20 mouse cellular contexts compared by ENCODE assay signal in genomic region chr1:61925541-61925940, GRCm38 (mm10).
DNase-seq lines count a peak whose midpoint lies in the region; ATAC-seq lines count a peak whose summit lies in the region.
"Had no signal": no experiment of that assay in that cellular context is flagged by ENCODE, and none has a peak within 500 bp of the region (broad histone marks: within the 10 kb centered on the region; RNA-seq: fewer than 3 reads in every experiment).

No protein-coding gene starts in this region.

- H3K4me2 ChIP-seq in forebrain, embryonic 14.5 days (ENCODE audit: low read length), result no peak overlapping the region
- H3K4me2 ChIP-seq in forebrain, embryonic 15.5 days (replicated peaks), result no peak overlapping the region
- no peak overlapping the region for H3K4me2 ChIP-seq in kidney, embryonic 16.5 days (replicated peaks; ENCODE audit: low read depth, low read length)
- H3K4me2 ChIP-seq in neural tube, embryonic 11.5 days (ENCODE audit: low read depth), result no peak overlapping the region
- no peak overlapping the region for H3K4me2 ChIP-seq in neural tube, embryonic 15.5 days
- H3K4me2 ChIP-seq in limb, embryonic 11.5 days (ENCODE audit: low read depth, severe bottlenecking), result no peak overlapping the region
- H3K4me2 ChIP-seq: forebrain, embryonic 13.5 days; heart, embryonic 13.5 days; kidney, embryonic 15.5 days; limb, embryonic 15.5 days; liver, embryonic 15.5 days had no signal

- no peaks in the 10 kb centered on the region for H3K27me3 ChIP-seq in forebrain, embryonic 14.5 days (replicated peaks; ENCODE audit: control insufficient read depth, insufficient read depth, low read length)
- no peaks in the 10 kb centered on the region for H3K27me3 ChIP-seq in forebrain, embryonic 15.5 days
- no peaks in the 10 kb centered on the region for H3K27me3 ChIP-seq in kidney, embryonic 16.5 days (ENCODE audit: insufficient read depth, low read length)
- no peaks in the 10 kb centered on the region for H3K27me3 ChIP-seq in neural tube, embryonic 11.5 days (ENCODE audit: control insufficient read depth, insufficient read depth, low read length)
- H3K27me3 ChIP-seq in neural tube, embryonic 15.5 days (replicated peaks), result no peaks in the 10 kb centered on the region
- H3K27me3 ChIP-seq in limb, embryonic 11.5 days (ENCODE audit: control insufficient read depth, insufficient read depth, low read length), result no peaks in the 10 kb centered on the region
- H3K27me3 ChIP-seq: CH12.LX; forebrain, embryonic 13.5 days; heart, embryonic 13.5 days; kidney, embryonic 15.5 days; limb, embryonic 15.5 days; liver, embryonic 15.5 days had no signal

- no peaks in the 10 kb centered on the region for H3K9me3 ChIP-seq in forebrain, embryonic 14.5 days (replicated peaks; ENCODE audit: control insufficient read depth, low read length)
- H3K9me3 ChIP-seq in forebrain, embryonic 15.5 days, result no peaks in the 10 kb centered on the region
- H3K9me3 ChIP-seq in kidney, embryonic 16.5 days (ENCODE audit: low read length), result no peaks in the 10 kb centered on the region
- no peaks in the 10 kb centered on the region for H3K9me3 ChIP-seq in neural tube, embryonic 11.5 days (ENCODE audit: control insufficient read depth, low read length)
- no peaks in the 10 kb centered on the region for H3K9me3 ChIP-seq in neural tube, embryonic 15.5 days (replicated peaks)
- no peaks in the 10 kb centered on the region for H3K9me3 ChIP-seq in limb, embryonic 11.5 days (ENCODE audit: control insufficient read depth, low read length)
- H3K9me3 ChIP-seq: forebrain, embryonic 13.5 days; G1E; heart, embryonic 13.5 days; kidney, embryonic 15.5 days; limb, embryonic 15.5 days; liver, embryonic 15.5 days had no signal

- H3K27ac ChIP-seq in forebrain, embryonic 14.5 days (ENCODE audit: low read depth, low read length), result no peak overlapping the region
- no peak overlapping the region for H3K27ac ChIP-seq in forebrain, embryonic 15.5 days (replicated peaks)
- H3K27ac ChIP-seq in kidney, embryonic 16.5 days (ENCODE audit: low read length), result peak overlapping the region; percentile 46; the same call in 1 of the 2 replicates
- no peak overlapping the region for H3K27ac ChIP-seq in neural tube, embryonic 11.5 days (ENCODE audit: low read depth, low read length)
- H3K27ac ChIP-seq in neural tube, embryonic 15.5 days (replicated peaks), result no peak overlapping the region
- no peak overlapping the region for H3K27ac ChIP-seq in limb, embryonic 11.5 days (replicated peaks; ENCODE audit: low read depth, low read length)
- H3K27ac ChIP-seq: forebrain, embryonic 13.5 days; heart, embryonic 13.5 days; kidney, embryonic 15.5 days; limb, embryonic 15.5 days; liver, embryonic 15.5 days had no signal

- no peaks in the 10 kb centered on the region for H3K36me3 ChIP-seq in forebrain, embryonic 14.5 days (ENCODE audit: control insufficient read depth, insufficient read depth, low read length)
- H3K36me3 ChIP-seq in forebrain, embryonic 15.5 days, result no peaks in the 10 kb centered on the region
- no peaks in the 10 kb centered on the region for H3K36me3 ChIP-seq in kidney, embryonic 16.5 days (ENCODE audit: insufficient read depth, low read length)
- H3K36me3 ChIP-seq in neural tube, embryonic 11.5 days (ENCODE audit: control insufficient read depth, insufficient read depth, low read length), result no peaks in the 10 kb centered on the region
- no peaks in the 10 kb centered on the region for H3K36me3 ChIP-seq in neural tube, embryonic 15.5 days
- H3K36me3 ChIP-seq in limb, embryonic 11.5 days (ENCODE audit: control insufficient read depth, insufficient read depth, low read length), result no peaks in the 10 kb centered on the region
- H3K36me3 ChIP-seq: G1E; heart, embryonic 13.5 days; kidney, embryonic 15.5 days; limb, embryonic 15.5 days; liver, embryonic 15.5 days had no signal

- H3K4me3 ChIP-seq in forebrain, embryonic 14.5 days (ENCODE audit: low read depth, low read length), result no peak overlapping the region
- no peak overlapping the region for H3K4me3 ChIP-seq in forebrain, embryonic 15.5 days
- no peak overlapping the region for H3K4me3 ChIP-seq in kidney, embryonic 16.5 days (ENCODE audit: low read length)
- H3K4me3 ChIP-seq in neural tube, embryonic 11.5 days (ENCODE audit: low read depth, low read length), result no peak overlapping the region
- H3K4me3 ChIP-seq in neural tube, embryonic 15.5 days (replicated peaks), result no peak overlapping the region
- H3K4me3 ChIP-seq in limb, embryonic 11.5 days (ENCODE audit: low read depth, low read length), result no peak overlapping the region
- H3K4me3 ChIP-seq: forebrain, embryonic 13.5 days; heart, embryonic 13.5 days; kidney, embryonic 15.5 days; limb, embryonic 15.5 days; liver, embryonic 15.5 days; myocyte had no signal

- H3K4me1 ChIP-seq in forebrain, embryonic 14.5 days (ENCODE audit: control insufficient read depth, insufficient read depth, low read length), result peaks cover 13% of the 10 kb centered on the region
- H3K4me1 ChIP-seq in forebrain, embryonic 15.5 days, result peaks cover 7% of the 10 kb centered on the region
- peaks cover 18% of the 10 kb centered on the region; the same call in 1 of the 2 replicates for H3K4me1 ChIP-seq in kidney, embryonic 16.5 days (ENCODE audit: insufficient read depth, low read length)
- no peaks in the 10 kb centered on the region for H3K4me1 ChIP-seq in neural tube, embryonic 11.5 days (ENCODE audit: control insufficient read depth, insufficient read depth, low read length)
- peaks cover 13% of the 10 kb centered on the region; the same call in 1 of the 2 replicates for H3K4me1 ChIP-seq in neural tube, embryonic 15.5 days
- peaks cover 13% of the 10 kb centered on the region for H3K4me1 ChIP-seq in limb, embryonic 11.5 days (ENCODE audit: control insufficient read depth, insufficient read depth, low read length)
- H3K4me1 ChIP-seq: heart, embryonic 13.5 days; liver, embryonic 15.5 days had no signal

- H3K9ac ChIP-seq in forebrain, embryonic 14.5 days (ENCODE audit: low read length), result no peak overlapping the region
- no peak overlapping the region for H3K9ac ChIP-seq in forebrain, embryonic 15.5 days (replicated peaks)
- no peak overlapping the region for H3K9ac ChIP-seq in kidney, embryonic 16.5 days (replicated peaks; ENCODE audit: low read length)
- no peak overlapping the region for H3K9ac ChIP-seq in neural tube, embryonic 11.5 days (ENCODE audit: low read length)
- H3K9ac ChIP-seq in neural tube, embryonic 15.5 days (replicated peaks), result no peak overlapping the region
- no peak overlapping the region for H3K9ac ChIP-seq in limb, embryonic 11.5 days (ENCODE audit: low read length)
- H3K9ac ChIP-seq: forebrain, embryonic 13.5 days; heart, embryonic 13.5 days; kidney, embryonic 15.5 days; limb, embryonic 15.5 days; liver, embryonic 15.5 days had no signal

- WGBS in forebrain, embryonic 14.5 days, result 65% methylated on average over 5 of the region's 5 CpGs
- WGBS in forebrain, embryonic 15.5 days, result 69% methylated on average over 5 of the region's 5 CpGs
- 66% methylated on average over 5 of the region's 5 CpGs for WGBS in kidney, embryonic 16.5 days
- 76% methylated on average over 5 of the region's 5 CpGs for WGBS in neural tube, embryonic 11.5 days
- whole genome bisulfite sequencing in neural tube, embryonic 15.5 days, result 67% methylated on average over 5 of the region's 5 CpGs
- 58% methylated on average over 5 of the region's 5 CpGs for WGBS in limb, embryonic 11.5 days

- no peak for DNase-seq in forebrain, embryonic 14.5 days (ENCODE audit: low spot score)
- no peak for DNase-seq in kidney, adult 18-20 months
- DNase-seq in neural tube, embryonic 11.5 days (ENCODE audit: low spot score), result peak; percentile 15
- peak; percentile 25 for DNase-seq in limb, embryonic 11.5 days (ENCODE audit: low spot score)
- no peak for DNase-seq in MN1 (ENCODE audit: low spot score)
- DNase-seq: B cell, adult 2 months; gastrocnemius, postnatal 10 days; kidney, postnatal 4 days had no signal

- ATAC-seq in forebrain, embryonic 14.5 days, result peak; percentile 37; the same call in 1 of the 2 replicates
- no peak for ATAC-seq in forebrain, embryonic 15.5 days (replicated peaks)
- ATAC-seq in kidney, embryonic 16.5 days (ENCODE audit: low FRiP score, low TSS enrichment), result no peak
- ATAC-seq in neural tube, embryonic 11.5 days (ENCODE audit: insufficient read depth, low FRiP score, low TSS enrichment), result no peak
- ATAC-seq in neural tube, embryonic 15.5 days (ENCODE audit: low FRiP score), result no peak
- ATAC-seq in limb, embryonic 11.5 days (ENCODE audit: insufficient number of reproducible peaks, low FRiP score, low TSS enrichment, low read depth), result no peak
- ATAC-seq: forebrain, embryonic 13.5 days; intestine, postnatal 0 days had no signal

Comparison
In these comparisons a context has a peak if more than half of its experiments do, and no peak if none do; other contexts are left out.
1. DNase-seq: peak in neural tube, embryonic 11.5 days (single experiment) and limb, embryonic 11.5 days (single experiment); none in forebrain, embryonic 14.5 days (single experiment), kidney, adult 18-20 months (single experiment) and MN1 (single experiment).